Mouse (Mus musculus) kidney, embryonic 15.5 days (tissue): ENCODE measurements at regions not wholly inside any gene's neighbourhood (a gene's known extent, or its start where the extent isn't known, plus 50 kb on each side); places are given as distances from the start of the nearest gene placed in this dataset.

ENCODE experiments used
- ATAC-seq: fragments of 200-750 bp; cut with Nextera tagmentation; replicated peaks from 2 replicates; pipeline ENCODE4 v1.8.0; 2017; ENCODE audit warnings: moderate TSS enrichment; ENCODE audit not compliant: low FRiP score
- H3K27ac ChIP-seq: fragments of 300-500 bp; sonication (generic); 2 replicates; pipeline ENCODE4 v1.5.1; 2015; ENCODE audit warnings: mild to moderate bottlenecking, inconsistent platforms
- H3K27me3 ChIP-seq: fragments of 300-500 bp; sonication (generic); 2 replicates; pipeline ENCODE4 v1.6.1; 2015; ENCODE audit warnings: inconsistent platforms
- H3K36me3 ChIP-seq: fragments of 300-500 bp; sonication (generic); 2 replicates; pipeline ENCODE4 v1.6.1; 2015; ENCODE audit warnings: inconsistent platforms
- H3K4me1 ChIP-seq: fragments of 300-500 bp; sonication (generic); 2 replicates; pipeline ENCODE4 v1.6.1; 2015; ENCODE audit warnings: inconsistent platforms
- H3K4me2 ChIP-seq: fragments of 300-500 bp; sonication (generic); 2 replicates; pipeline ENCODE4 v1.6.1; 2015; ENCODE audit warnings: moderate library complexity, mild to moderate bottlenecking, inconsistent platforms
- H3K4me3 ChIP-seq: fragments of 300-500 bp; sonication (generic); replicated peaks from 2 replicates; pipeline ENCODE4 v1.5.1; 2015; ENCODE audit warnings: mild to moderate bottlenecking, inconsistent platforms
- H3K9ac ChIP-seq: fragments of 300-500 bp; sonication (generic); 2 replicates; pipeline ENCODE4 v1.6.1; 2015; ENCODE audit warnings: mild to moderate bottlenecking, inconsistent platforms
- H3K9me3 ChIP-seq: fragments of 300-500 bp; sonication (generic); replicated peaks from 2 replicates; pipeline ENCODE4 v1.6.1; 2016; ENCODE audit warnings: inconsistent platforms
- whole genome bisulfite sequencing: fragments of 180-500 bp; shearing (Covaris S2); methylation state at CpG from one replicate; pipeline ENCODE4 v1.1.7; 2015; ENCODE audit warnings: mixed read lengths; 5-methylcytosine and 5-hydroxymethylcytosine counted together

- H3K36me3 ChIP-seq, result no peaks in the 10 kb centered on the region
- H3K27me3 ChIP-seq, result no peaks in the 10 kb centered on the region
- H3K9ac ChIP-seq, result no peak overlapping the region
- no peak overlapping the region for H3K4me2 ChIP-seq
- no peak overlapping the region for H3K4me3 ChIP-seq
- 87% methylated on average over 2 of the region's 2 CpGs for WGBS
- H3K4me1 ChIP-seq, result peaks cover 4% of the 10 kb centered on the region; the same call in 1 of the 2 replicates
- H3K27ac ChIP-seq, result no peak overlapping the region
- no peaks in the 10 kb centered on the region for H3K9me3 ChIP-seq
- ATAC-seq, result no peak
Measured at GRCm38 (mm10) chr1:77183965-77184364, 330.9 kb downstream of the Epha4 start.

DNA sequence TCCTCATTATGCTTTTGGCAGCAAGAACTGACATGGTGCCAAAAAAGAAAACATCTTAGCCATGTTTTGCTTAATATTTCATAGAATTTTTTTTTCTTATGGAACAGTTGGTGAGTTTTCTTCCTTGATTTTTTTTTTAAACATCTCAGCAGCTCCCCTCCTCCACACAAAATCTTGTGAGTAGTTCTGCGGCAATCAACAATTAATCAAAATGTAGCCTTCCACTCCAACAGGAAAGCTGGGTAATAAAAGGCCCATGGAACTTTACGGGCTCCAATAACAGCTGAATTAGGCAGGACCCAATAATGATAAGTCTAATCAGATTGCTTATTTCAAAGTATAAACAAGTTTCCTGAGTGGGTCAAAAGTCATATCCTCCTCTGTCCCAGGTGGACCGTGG, 324.7 kb downstream of the Epha4 start:
- Histone ChIP-seq H3K4me3 (no peak overlapping the region), H3K27ac (no peak overlapping the region), H3K4me2 (no peak overlapping the region), H3K4me1 (peaks cover 8% of the 10 kb centered on the region), H3K9ac (no peak overlapping the region), H3K27me3 (no peaks in the 10 kb centered on the region), H3K9me3 (no peaks in the 10 kb centered on the region), H3K36me3 (no peaks in the 10 kb centered on the region)
- WGBS, result 31% methylated on average over 3 of the region's 3 CpGs
- ATAC-seq, result no peak

DNA sequence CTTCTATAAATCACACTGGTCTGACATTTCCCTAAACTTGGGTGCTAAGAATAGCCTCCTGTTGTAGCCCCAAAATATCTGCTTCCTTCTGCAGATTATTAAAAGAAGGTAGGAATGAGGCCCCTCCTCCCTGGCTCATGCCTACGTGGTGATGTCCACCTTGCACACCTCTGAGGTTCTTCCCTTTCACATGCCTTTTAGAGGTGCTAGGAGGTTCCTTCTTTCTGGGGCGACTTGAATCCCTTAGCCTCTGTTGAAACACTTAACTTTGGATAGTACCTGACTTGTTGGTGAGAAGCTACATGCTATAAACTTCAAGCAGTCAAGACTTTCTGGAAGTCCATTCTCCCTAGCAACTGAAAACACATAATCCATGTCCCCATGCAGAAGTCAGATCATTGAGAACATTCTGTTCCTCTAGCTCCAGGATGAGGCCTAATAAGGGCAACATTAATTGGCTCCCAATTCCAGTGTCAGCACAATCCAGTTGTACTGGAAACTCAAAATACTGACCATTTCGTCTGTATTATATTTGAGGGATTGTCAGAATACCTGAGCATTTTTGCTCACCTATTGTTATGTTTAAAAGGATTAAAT, 313.5 kb downstream of the Epha4 start:
- Histone ChIP-seq H3K27me3 (no peaks in the 10 kb centered on the region), H3K27ac (no peak overlapping the region), H3K4me2 (no peak overlapping the region), H3K36me3 (no peaks in the 10 kb centered on the region), H3K9me3 (peaks cover 3% of the 10 kb centered on the region; the same call in 1 of the 2 replicates), H3K4me1 (0 out of 2 replicates have a peak, but pooled peaks cover 6% of the 10 kb centered on the region), H3K9ac (no peak overlapping the region), H3K4me3 (no peak overlapping the region)
- WGBS, result 76% methylated on average over 3 of the region's 3 CpGs
- no peak for ATAC-seq

DNA sequence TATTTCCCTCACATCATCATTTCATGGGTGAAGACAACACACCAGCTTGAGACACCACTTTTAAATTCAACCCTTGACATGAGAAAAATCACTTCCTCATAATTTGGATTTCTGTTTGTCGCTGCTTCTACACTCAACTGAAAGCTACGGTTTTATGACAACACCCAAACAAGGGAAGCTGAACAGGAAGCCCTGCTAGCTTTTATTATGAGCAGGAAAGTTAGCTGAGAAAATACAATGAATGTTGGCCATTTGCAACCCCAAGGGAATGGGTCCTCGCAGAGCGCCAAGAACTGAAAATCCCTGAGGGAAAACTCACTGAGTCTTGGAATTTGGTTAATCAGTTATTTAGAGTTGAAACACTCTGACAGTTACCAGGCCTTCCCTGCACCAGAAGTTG, 311.9 kb downstream of the Epha4 start:
- no peak overlapping the region for H3K4me3 ChIP-seq
- no peak overlapping the region for H3K9ac ChIP-seq
- H3K4me1 ChIP-seq, result 0 out of 2 replicates have a peak, but pooled peaks cover 6% of the 10 kb centered on the region
- no peak for ATAC-seq
- H3K27me3 ChIP-seq, result no peaks in the 10 kb centered on the region
- no peak overlapping the region for H3K27ac ChIP-seq
- no peaks in the 10 kb centered on the region for H3K36me3 ChIP-seq
- no peak overlapping the region for H3K4me2 ChIP-seq
- 54% methylated on average over 4 of the region's 4 CpGs for WGBS
- H3K9me3 ChIP-seq, result 0 out of 2 replicates have a peak, but pooled peaks cover 3% of the 10 kb centered on the region

DNA sequence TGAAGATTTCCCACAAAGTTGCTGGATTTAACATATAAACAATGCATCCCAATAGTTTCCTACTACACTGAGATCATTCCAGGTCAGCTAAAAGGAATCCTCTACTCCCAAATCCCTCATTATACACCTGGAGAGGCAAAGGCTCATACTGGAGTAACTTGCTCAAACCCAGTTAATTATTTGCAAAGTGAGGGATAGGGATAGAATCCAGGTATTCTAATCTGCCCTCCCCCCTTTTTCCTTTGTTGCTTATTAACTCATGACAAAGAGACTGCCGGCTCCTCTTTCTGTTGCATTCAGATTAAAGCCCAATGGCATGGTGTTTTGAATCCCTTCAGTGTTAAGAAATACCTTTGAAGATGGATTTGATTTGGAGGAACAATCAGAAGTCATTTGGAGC, 308.4 kb downstream of the Epha4 start:
- H3K27me3 ChIP-seq, result no peaks in the 10 kb centered on the region
- ATAC-seq, result 0 out of 2 replicates have a peak, but pooled peaks have one; percentile 40
- 0 out of 2 replicates have a peak, but pooled peaks cover 6% of the 10 kb centered on the region for H3K4me1 ChIP-seq
- H3K4me2 ChIP-seq, result no peak overlapping the region
- H3K4me3 ChIP-seq, result no peak overlapping the region
- no peaks in the 10 kb centered on the region for H3K9me3 ChIP-seq
- H3K36me3 ChIP-seq, result no peaks in the 10 kb centered on the region
- H3K9ac ChIP-seq, result no peak overlapping the region
- H3K27ac ChIP-seq, result no peak overlapping the region
- 64% methylated on average over 1 of the region's 1 CpGs for WGBS

DNA sequence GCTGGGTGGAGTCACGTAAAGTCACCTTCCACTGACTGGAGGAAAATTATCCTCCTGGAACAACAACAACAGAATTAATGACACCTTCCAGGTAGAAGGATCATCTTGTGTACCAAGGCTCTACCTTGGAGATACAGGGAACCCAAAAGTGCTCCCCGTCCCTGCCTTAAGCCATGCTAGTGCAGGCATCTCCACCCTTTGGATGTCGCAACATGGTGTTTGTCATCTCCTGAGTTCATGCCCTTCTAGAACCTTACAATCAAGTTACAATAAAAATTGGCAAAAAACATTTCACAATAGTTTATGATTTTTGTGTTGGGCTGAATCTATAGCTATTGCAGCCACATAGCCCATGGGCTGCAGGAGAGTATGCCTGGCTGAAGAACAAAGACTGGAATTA, 305.5 kb downstream of the Epha4 start:
- H3K4me2 ChIP-seq, result no peak overlapping the region
- ATAC-seq, result no peak
- H3K9me3 ChIP-seq, result no peaks in the 10 kb centered on the region
- no peaks in the 10 kb centered on the region for H3K36me3 ChIP-seq
- H3K9ac ChIP-seq, result no peak overlapping the region
- H3K27ac ChIP-seq, result no peak overlapping the region
- H3K4me3 ChIP-seq, result no peak overlapping the region
- H3K27me3 ChIP-seq, result no peaks in the 10 kb centered on the region
- H3K4me1 ChIP-seq, result peaks cover 5% of the 10 kb centered on the region; the same call in 1 of the 2 replicates
- WGBS, result 89% methylated on average over 3 of the region's 3 CpGs

DNA sequence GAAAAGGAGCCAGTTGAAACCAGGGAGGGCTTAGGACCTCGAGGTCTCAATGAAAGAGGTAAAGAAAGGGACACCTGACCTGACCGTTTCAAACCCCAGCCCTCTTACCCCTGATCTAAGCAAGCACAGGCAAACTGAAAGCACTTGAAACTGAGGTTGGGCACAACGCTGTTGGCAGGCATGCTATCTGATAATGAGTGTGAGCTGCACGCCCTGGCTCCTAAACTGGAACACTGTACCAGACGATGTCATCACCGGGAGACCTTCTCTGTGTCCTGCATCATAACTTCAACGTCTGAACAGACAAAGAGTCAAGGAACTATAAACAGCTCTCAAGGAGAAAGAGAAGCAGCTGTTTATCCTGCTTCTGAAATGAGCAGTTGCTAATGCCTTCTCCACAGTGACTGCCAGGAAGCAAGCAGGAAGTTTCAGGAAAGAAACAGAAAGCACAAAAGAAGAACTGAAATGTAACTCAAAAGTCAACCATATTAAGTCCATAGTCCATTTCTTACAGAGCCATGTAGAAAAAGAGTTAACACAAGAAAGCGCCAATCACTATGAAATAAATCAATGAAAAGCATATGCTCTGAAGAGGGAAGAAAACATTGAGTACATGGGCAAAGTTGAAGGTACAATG, 301.3 kb downstream of the Epha4 start:
- H3K27ac ChIP-seq, result no peak overlapping the region
- peak overlapping the region; percentile 38 for H3K4me2 ChIP-seq
- no peak overlapping the region for H3K9ac ChIP-seq
- no peaks in the 10 kb centered on the region for H3K9me3 ChIP-seq
- ATAC-seq, result no peak
- H3K36me3 ChIP-seq, result no peaks in the 10 kb centered on the region
- no peak overlapping the region for H3K4me3 ChIP-seq
- 39% methylated on average over 8 of the region's 8 CpGs for WGBS
- H3K27me3 ChIP-seq, result no peaks in the 10 kb centered on the region
- peaks cover 5% of the 10 kb centered on the region; the same call in 1 of the 2 replicates for H3K4me1 ChIP-seq

DNA sequence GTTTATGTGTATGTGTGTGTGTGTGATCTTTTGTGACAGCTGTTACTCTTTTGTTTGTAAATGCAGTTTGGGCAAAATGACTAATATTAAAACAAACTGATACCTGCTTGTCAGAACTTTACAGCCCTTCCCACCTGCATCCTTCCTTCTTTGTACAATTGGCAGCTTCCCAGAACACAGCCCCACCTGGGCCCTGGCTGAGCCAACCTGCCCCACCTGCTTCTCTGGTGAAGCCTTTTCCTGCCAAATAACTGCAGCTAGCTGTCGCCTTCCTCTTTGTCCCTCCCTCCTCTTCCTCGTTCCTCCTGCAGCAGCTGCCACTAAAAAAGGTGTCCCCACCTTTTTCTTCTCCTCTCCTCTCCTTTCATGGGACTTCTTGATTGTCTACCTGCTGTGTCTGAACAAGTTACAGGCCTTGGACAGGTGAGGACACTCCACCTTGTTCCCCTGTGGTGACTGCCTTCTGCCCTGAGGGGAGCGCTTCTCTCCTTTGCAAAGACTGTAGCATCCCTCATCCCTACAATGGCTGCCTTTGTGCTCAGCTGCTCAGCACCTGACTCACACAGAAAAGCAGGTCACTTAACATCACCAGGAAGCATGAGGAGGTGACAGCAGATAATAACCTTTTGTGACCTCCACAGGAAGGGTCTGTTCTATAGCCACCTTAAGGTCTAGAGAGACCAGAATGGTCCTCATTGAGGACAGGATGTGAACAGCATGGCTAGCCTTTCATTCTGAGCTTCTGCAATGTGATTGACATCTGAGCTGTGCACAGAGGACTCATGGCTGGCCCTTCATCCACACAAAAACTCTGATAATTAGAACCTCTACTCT, 295.2 kb downstream of the Epha4 start:
- Histone ChIP-seq H3K9me3 (no peaks in the 10 kb centered on the region), H3K4me3 (no peak overlapping the region), H3K36me3 (no peaks in the 10 kb centered on the region), H3K27me3 (no peaks in the 10 kb centered on the region), H3K27ac (no peak overlapping the region), H3K9ac (no peak overlapping the region), H3K4me2 (no peak overlapping the region), H3K4me1 (peaks cover 13% of the 10 kb centered on the region)
- 71% methylated on average over 3 of the region's 3 CpGs for WGBS
- no peak for ATAC-seq

- ATAC-seq, result no peak
- Histone ChIP-seq H3K4me2 (no peak overlapping the region), H3K27ac (no peak overlapping the region), H3K36me3 (no peaks in the 10 kb centered on the region), H3K9me3 (no peaks in the 10 kb centered on the region), H3K4me1 (peaks cover 13% of the 10 kb centered on the region), H3K4me3 (no peak overlapping the region), H3K9ac (no peak overlapping the region), H3K27me3 (no peaks in the 10 kb centered on the region)
- WGBS, result 57% methylated on average over 1 of the region's 1 CpGs
Measured at GRCm38 (mm10) chr1:77220322-77220590, 294.6 kb downstream of the Epha4 start.

GRCm38 (mm10) chr1:77220783-77221182, 294.1 kb downstream of the Epha4 start:
- no peak overlapping the region for H3K27ac ChIP-seq
- ATAC-seq, result no peak
- no peaks in the 10 kb centered on the region for H3K36me3 ChIP-seq
- no peak overlapping the region for H3K4me2 ChIP-seq
- 54% methylated on average over 6 of the region's 6 CpGs for WGBS
- no peak overlapping the region for H3K4me3 ChIP-seq
- H3K27me3 ChIP-seq, result no peaks in the 10 kb centered on the region
- no peak overlapping the region for H3K9ac ChIP-seq
- H3K9me3 ChIP-seq, result no peaks in the 10 kb centered on the region
- H3K4me1 ChIP-seq, result peaks cover 13% of the 10 kb centered on the region

DNA sequence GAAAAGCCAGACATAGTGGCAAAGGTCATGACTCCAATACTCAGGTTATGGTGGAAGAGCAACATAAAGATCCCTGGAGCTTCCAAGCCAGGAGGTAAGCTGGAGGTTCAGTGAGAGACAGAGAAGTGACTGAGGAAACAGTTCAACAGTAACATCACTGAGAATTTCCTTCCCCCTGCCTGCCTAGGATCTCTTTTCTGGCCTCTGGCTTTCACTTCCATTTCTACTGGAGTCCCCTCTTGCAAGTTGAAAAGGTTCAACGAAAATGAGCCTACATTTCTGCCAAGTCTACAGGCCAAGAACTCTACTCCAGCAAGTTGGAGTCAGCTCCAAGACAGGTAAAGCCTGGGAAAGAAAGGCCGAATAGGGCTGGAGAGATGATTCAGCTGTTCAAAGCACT, 293.0 kb downstream of the Epha4 start:
- no peak overlapping the region for H3K9ac ChIP-seq
- 89% methylated on average over 2 of the region's 2 CpGs for WGBS
- H3K27me3 ChIP-seq, result no peaks in the 10 kb centered on the region
- no peaks in the 10 kb centered on the region for H3K9me3 ChIP-seq
- H3K4me3 ChIP-seq, result no peak overlapping the region
- ATAC-seq, result no peak
- H3K4me1 ChIP-seq, result peaks cover 19% of the 10 kb centered on the region
- H3K36me3 ChIP-seq, result no peaks in the 10 kb centered on the region
- H3K4me2 ChIP-seq, result no peak overlapping the region
- no peak overlapping the region for H3K27ac ChIP-seq

DNA sequence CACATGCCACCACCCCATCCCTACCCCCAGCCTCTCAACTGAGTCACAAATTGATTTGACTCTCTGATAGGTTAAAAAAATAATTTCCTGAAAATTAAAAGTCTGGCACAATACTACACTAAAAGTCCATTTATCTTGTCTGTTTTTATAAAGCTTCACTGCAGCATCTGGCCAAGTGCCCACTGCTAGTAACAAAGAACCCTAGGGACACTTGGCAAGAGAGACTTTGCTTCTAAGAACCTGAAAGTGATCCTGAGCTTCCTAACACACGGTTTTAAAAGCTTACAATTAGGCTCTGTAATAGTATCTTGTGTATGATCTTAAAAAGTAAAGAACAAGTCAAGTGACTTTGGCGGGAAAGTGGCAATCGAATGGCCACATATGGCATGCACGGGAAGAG, 288.3 kb downstream of the Epha4 start:
- H3K4me1 ChIP-seq, result peaks cover 17% of the 10 kb centered on the region
- no peaks in the 10 kb centered on the region for H3K36me3 ChIP-seq
- H3K4me2 ChIP-seq, result peak overlapping the region; percentile 9; the same call in 1 of the 2 replicates
- H3K27ac ChIP-seq, result 0 out of 2 replicates have a peak overlapping the region, but pooled peaks have one; percentile 33
- no peak overlapping the region for H3K9ac ChIP-seq
- H3K9me3 ChIP-seq, result no peaks in the 10 kb centered on the region
- no peaks in the 10 kb centered on the region for H3K27me3 ChIP-seq
- H3K4me3 ChIP-seq, result no peak overlapping the region
- 45% methylated on average over 4 of the region's 4 CpGs for WGBS
- ATAC-seq, result no peak
